Mouse (Mus musculus) lung, postnatal 0 days (tissue): ENCODE measurements at regions not wholly inside any gene's neighbourhood (a gene's known extent, or its start where the extent isn't known, plus 50 kb on each side); places are given as distances from the start of the nearest gene placed in this dataset.

Source experiments
- CTCF ChIP-seq: IDR thresholded peaks from 2 replicates; pipeline ENCODE4 v1.5.1; 2016; ENCODE audit warnings: antibody characterized with exemption, mild to moderate bottlenecking
- EP300 ChIP-seq: IDR thresholded peaks from 2 replicates; pipeline ENCODE4 v1.6.1; 2016; ENCODE audit warnings: antibody characterized with exemption, mild to moderate bottlenecking, control low read depth

GRCm38 (mm10) chr15:89697221-89697620, 105.5 kb upstream of the Rabl2 start:
- TF ChIP-seq CTCF (no peak), EP300 (no peak)
